Mouse (Mus musculus) kidney, adult 2 months (tissue): ENCODE data around the gene Kdm1a. TPM values are rescaled to one million over a fixed set of nuclear protein-coding genes. Genes with fewer than 3 reads are reported as not detected.

Source experiments
- DNase-seq: peaks from one replicate; pipeline ENCODE4 v3.0.0; 2021
- H3K27ac ChIP-seq: fragments of 200-500 bp; 2 replicates; pipeline ENCODE4 v1.5.1; 2012; ENCODE audit warnings: low read depth, low read length, control low read depth, inconsistent platforms; ENCODE audit not compliant: insufficient read depth
- H3K27me3 ChIP-seq: fragments of 200-500 bp; replicated peaks from 2 replicates; pipeline ENCODE4 v1.6.1; 2012; ENCODE audit warnings: mild to moderate bottlenecking, moderate library complexity, low read length, inconsistent platforms; ENCODE audit not compliant: control insufficient read depth, insufficient read depth
- H3K36me3 ChIP-seq: fragments of 200-500 bp; 2 replicates; pipeline ENCODE4 v1.6.1; 2012; ENCODE audit warnings: mild to moderate bottlenecking, moderate library complexity, low read length, inconsistent platforms; ENCODE audit not compliant: control insufficient read depth, insufficient read depth
- H3K4me1 ChIP-seq: fragments of 200-500 bp; 2 replicates; pipeline ENCODE4 v1.6.1; 2011; ENCODE audit warnings: low read length; ENCODE audit not compliant: control insufficient read depth, insufficient read depth
- H3K4me3 ChIP-seq: fragments of 200-500 bp; 2 replicates; pipeline ENCODE4 v1.5.1; 2011; ENCODE audit warnings: mild to moderate bottlenecking, low read depth, low read length, control low read depth; ENCODE audit not compliant: insufficient read depth
- CTCF ChIP-seq: fragments of 200-500 bp; conservative IDR thresholded peaks from 2 replicates; pipeline ENCODE4 v1.5.1; 2011; ENCODE audit warnings: low read depth, mild to moderate bottlenecking, control low read depth, low read length, moderate library complexity, mixed read lengths; ENCODE audit not compliant: insufficient read depth, insufficient read length
- POLR2A ChIP-seq: fragments of 200-500 bp; IDR thresholded peaks from one replicate; pipeline ENCODE4 v1.6.1; 2011; ENCODE audit warnings: low read depth, low read length, control low read depth
- WGBS: fragments of 180-500 bp; shearing (Covaris S2); methylation state at CpG from one replicate; pipeline ENCODE4 v1.1.7; 2018; 5-methylcytosine and 5-hydroxymethylcytosine counted together
- polyA plus RNA-seq: library from polyadenylated mRNA; depleted of rRNA; stranded (reverse); fragments of >200 nt; gene quantifications from 2 replicates; pipeline ENCODE4 v1.2.3, GENCODE M21; 2012

The Kdm1a gene
- polyA plus RNA-seq, 1 experiment: 21.0 TPM

DNA sequence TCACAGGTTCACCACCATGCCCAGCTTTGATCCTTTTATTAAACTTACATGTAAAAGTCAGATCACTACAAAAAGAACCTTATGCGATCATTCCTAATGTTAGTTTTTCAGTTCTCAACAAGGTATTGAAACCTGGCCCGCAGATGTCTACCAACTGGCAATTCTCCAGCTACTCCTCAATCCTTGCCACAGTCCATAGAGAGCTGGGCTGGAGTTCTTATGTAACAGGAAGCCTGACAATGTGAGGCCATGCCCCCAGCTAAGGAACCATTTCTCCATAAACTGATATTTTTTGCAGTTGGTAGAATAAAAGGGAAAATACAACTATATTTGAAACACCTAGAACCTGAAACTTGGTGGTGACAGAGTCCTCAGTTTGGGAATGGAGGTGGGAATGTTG is 42.8 kb downstream of the Kdm1a start:
- no peaks in the 10 kb centered on the region for H3K4me1 ChIP-seq
- 79% methylated on average over 2 of the region's 2 CpGs for WGBS
- H3K36me3 ChIP-seq: peaks cover 20% of the 10 kb centered on the region
- no peak overlapping the region for H3K4me3 ChIP-seq
- no peak for DNase-seq
- TF ChIP-seq CTCF (no peak), POLR2A (no peak)
- no peaks in the 10 kb centered on the region for H3K27me3 ChIP-seq
- no peak overlapping the region for H3K27ac ChIP-seq

DNA sequence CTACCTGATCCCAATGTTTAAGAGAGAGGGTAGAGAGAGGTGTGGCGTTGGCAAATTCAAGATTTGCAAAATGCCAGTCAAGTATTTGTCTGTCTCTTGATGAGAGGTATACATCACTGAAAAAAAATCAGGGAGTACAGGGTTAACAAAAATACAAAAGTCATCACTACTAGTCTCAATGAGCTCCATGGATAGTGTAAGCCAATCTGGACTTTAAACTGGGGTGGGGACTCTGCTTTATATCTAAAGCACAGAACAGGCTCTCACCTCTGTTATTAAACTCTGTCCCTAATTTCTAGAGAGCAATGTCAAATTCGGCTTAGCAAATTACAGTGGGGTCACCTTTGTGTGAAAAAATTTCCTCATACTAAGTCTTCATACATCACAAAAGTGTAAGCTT is 44.9 kb downstream of the Kdm1a start:
- 81% methylated on average over 2 of the region's 2 CpGs for WGBS
- no peak overlapping the region for H3K27ac ChIP-seq
- H3K27me3 ChIP-seq: no peaks in the 10 kb centered on the region
- H3K36me3 ChIP-seq: peaks cover 23% of the 10 kb centered on the region
- H3K4me1 ChIP-seq: no peaks in the 10 kb centered on the region
- TF ChIP-seq POLR2A (no peak), CTCF (no peak)
- no peak overlapping the region for H3K4me3 ChIP-seq
- DNase-seq: no peak

DNA sequence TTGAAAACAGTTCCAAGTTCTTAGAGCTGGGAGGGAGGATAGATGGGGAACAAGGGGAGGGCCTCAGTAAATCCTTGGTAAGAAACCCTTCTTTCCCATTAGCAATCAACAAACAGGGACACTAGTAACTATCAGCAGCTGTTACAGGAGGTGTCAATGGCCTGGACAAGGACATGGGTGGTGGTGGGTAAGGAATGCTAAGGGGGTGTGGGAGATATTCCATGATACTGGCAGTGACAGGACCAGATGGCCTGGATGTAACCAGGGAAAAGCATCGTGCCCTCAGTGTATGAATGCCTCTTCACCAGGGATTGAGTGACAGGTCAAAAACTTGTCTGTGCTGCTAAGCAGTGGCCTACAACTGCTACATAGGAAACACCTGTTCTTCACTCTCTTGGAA is 49.4 kb downstream of the Kdm1a start:
- TF ChIP-seq CTCF: no peak
- TF ChIP-seq POLR2A: no peak
- WGBS: 83% methylated on average over 1 of the region's 1 CpGs

DNA sequence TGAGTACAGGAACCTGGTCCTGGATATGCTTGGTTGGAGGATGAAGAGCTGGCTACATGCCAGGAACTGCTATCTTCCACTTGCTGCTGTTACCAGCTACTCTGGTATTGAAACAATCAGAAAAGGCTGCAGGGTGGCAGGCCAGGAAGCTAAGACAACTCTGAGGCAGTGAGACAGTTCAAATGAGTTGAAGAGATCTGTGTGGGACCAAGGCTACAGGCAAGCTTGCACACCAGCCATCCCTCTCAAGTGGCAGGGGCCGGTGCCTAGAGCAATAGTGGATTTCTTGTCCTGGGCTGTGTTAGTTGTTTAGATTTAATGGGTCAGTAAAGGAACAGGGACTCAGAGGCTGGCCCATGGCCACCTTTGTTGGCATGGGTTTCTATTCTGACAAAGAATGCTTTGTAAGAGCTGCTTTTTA is 54.1 kb downstream of the Kdm1a start:
- peak; percentile 35 for DNase-seq

More for the DNA sequence above, 49.4 kb downstream of the Kdm1a start:
- Histone ChIP-seq H3K4me1 (no peaks in the 10 kb centered on the region), H3K36me3 (peaks cover 19% of the 10 kb centered on the region), H3K27ac (no peak overlapping the region), H3K4me3 (no peak overlapping the region), H3K27me3 (no peaks in the 10 kb centered on the region)
- DNase-seq: no peak

DNA sequence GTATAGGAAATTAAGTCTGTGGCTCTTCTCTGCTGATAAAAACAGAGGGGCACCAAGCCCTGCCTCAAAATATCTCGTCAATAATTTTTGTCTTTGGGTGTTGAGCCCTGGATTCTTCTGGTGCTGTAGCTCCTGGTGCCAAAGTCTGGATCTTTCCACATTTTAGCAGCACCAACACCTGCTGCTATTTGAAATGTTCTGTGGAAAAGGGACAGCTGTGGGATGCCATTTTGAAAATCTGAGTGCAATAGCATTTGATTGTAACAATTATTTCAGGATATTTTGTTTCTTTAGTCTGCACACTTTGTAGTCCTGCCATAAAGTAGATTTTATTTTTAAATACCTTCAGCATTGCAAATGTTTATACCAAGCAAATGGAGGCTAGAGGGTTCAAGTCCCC is 54.8 kb downstream of the Kdm1a start:
- Histone ChIP-seq H3K36me3 (peaks cover 5% of the 10 kb centered on the region), H3K4me3 (no peak overlapping the region), H3K4me1 (no peaks in the 10 kb centered on the region), H3K27ac (no peak overlapping the region), H3K27me3 (no peaks in the 10 kb centered on the region)
- no peak for DNase-seq
- TF ChIP-seq CTCF (no peak), POLR2A (no peak)
- 92% methylated on average over 1 of the region's 1 CpGs for WGBS

More for the DNA sequence above, 54.1 kb downstream of the Kdm1a start:
- Histone ChIP-seq H3K36me3 (peaks cover 5% of the 10 kb centered on the region), H3K4me3 (no peak overlapping the region), H3K27ac (no peak overlapping the region), H3K27me3 (no peaks in the 10 kb centered on the region), H3K4me1 (no peaks in the 10 kb centered on the region)
- no peak for TF ChIP-seq CTCF
- no peak for TF ChIP-seq POLR2A
- 69% methylated on average over 1 of the region's 1 CpGs for WGBS

DNA sequence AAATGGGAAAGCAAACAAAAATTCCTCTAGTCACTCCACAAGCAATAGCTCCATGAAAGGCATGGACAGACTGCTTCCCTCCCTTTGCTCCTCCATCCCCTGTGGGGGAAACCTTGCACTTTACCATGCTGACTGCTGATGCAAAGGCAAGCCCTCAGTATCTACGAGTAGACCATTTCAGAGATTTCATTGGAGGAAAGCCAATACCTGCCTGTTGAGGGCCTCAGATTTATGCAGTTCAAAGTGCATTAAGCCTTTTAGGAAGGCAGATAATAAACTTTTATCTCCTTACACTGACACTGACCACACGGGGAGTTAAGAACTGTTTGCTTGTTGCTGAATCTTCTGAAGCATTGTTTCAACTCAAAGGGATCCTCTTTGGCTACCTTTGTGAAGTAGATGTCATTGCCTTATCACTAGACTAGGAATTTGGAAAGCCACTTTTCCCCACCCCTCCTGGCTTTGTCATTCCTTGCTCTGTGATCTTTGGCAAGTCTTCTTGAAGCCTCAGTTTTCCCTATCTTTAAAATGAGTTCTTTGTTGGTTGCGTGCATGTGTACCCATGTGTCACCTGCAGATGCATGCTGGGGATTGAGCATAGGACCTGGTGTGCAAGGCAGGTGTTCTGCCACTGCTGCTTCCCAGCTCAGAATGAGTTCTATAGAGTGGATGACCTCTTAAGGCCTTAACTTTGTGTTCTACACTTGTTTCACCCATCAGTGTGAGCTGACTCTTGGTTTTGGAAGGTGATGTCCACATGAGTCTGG is 56.1 kb downstream of the Kdm1a start:
- Histone ChIP-seq H3K36me3 (peaks cover 3% of the 10 kb centered on the region), H3K4me1 (no peaks in the 10 kb centered on the region), H3K4me3 (no peak overlapping the region), H3K27ac (no peak overlapping the region), H3K27me3 (no peaks in the 10 kb centered on the region)
- no peak for DNase-seq
- TF ChIP-seq POLR2A (no peak), CTCF (no peak)
- WGBS: 47% methylated on average over 3 of the region's 3 CpGs

DNA sequence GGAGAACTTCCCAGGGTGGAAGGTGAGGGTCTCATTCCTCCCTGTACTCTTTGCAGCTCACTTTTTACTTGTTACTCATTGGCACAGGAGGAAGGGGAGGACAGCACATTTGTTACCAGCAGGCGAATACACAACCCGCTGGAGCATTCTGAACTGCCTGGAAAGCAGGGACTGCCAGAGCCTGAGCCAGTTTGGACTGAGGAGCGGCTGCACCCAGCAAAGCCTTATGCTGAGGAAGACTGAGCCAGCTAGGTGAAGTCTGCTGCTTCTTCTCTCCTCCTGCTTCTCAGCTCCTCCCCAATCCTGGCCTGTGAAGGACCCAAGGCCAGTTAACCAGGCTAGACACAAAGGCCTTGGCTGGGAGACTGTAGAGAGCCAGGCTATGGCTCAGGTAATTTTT is 57.4 kb downstream of the Kdm1a start:
- WGBS: 93% methylated on average over 3 of the region's 3 CpGs
- H3K4me3 ChIP-seq: no peak overlapping the region
- peaks cover 3% of the 10 kb centered on the region for H3K36me3 ChIP-seq
- TF ChIP-seq CTCF (no peak), POLR2A (no peak)
- H3K27me3 ChIP-seq: no peaks in the 10 kb centered on the region
- no peak overlapping the region for H3K27ac ChIP-seq
- H3K4me1 ChIP-seq: no peaks in the 10 kb centered on the region
- DNase-seq: no peak
